Mouse (Mus musculus): ENCODE data around the gene Tnfrsf21.

Gene Tnfrsf21

DNA sequence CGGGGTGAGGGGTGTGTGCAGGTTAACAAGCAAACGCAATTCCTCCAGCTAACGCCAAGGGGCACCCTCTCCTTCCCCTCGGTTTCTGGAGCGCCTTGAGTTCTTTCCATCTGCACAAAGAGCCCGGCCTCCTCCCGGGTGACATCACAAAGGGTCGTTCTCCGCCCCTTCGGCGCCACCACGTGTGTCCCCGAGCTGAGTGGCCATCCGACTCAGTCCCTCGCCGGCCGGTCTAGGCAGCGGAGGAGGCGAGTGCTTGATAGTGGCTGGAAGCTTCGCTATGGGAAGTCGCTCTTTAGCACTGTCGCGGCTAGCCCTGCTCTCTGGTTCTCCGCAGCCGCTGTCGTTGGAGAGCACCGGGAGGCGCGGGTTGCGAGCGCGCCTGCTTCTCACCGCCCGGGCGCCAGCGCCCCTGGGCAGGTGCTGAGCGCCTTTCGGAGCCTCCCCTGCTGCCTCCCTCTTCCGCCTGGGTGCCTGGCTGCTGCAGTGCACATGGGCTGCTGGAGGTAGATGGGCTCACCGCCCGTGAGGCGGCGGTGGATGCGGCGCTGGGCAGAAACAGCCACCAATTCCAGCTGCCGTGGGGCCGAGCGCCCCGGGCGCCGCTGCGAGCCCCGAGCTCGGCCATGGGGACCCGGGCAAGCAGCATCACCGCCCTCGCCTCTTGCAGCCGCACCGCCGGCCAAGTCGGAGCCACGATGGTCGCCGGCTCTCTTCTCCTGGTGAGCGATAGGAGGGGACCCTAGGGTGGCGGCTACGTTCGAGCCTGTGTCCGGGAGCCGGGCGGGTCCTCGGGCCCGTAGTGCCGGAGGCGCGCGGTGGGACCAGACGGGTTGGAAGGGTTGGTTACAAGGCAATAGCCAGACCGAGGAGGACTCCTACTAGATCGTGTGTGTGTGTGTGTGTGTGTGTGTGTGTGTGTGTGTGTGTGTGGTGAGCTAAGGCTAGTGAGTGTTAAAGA, at the start of gene Tnfrsf21:
Gene Tnfrsf21, plus strand, starts transcription at position 185 of the 961 bp plus-strand sequence.
- DNase-seq (ENCODE audit: low read depth) = peak; percentile 50

DNA sequence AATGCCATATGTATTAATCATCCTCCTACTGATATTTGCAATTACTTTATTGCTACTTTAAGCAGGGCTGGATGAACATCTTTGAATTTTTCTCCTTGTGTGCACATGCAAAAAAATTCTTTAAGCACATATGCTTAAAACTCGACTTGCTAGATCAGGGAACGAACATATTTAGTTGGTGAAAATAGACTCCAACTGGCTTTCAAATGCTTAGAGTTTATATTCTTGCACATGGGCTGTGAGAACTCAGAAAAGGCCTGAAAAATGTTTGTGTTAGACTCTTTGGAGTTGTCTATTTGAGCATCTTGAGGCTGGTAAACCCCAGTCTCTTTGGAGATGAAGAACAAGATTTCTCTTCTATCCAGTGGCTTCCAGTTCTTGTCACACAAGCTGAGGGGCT, 48.2 kb upstream of the Tnfrsf21 start:
- DNase-seq (ENCODE audit: low read depth) = no peak

DNA sequence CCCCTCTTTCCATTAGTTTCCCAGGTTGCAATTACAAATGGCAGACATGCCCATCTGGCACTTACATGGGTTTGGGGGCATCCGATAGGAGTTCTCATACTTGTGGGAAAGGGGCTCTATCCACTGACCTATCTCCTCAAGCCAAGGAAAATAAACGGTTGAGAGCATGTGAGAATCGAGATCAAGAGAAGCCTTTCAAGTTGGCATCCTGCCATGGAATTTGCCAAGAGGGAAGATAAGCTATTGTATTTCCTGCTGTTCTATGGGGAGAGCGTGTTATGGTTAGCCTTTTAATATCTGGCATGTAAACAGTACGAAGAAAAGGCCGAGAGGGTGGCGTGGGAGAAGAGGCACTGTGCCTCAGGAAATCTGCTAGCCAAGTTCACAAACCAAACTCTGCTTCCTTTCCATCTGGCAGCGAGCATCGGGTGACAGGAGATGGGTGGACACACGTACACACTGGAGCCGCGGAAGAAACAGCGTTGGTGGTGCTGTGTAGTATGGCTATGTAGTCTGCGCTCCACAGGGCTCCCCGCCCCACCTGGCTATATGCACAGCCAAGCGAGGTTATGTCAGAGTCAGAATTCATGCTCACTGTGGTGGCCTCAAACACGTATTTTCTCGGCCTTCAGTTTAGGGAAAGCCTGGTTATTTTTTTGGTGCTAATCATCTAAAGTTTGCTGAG, 40.9 kb upstream of the Tnfrsf21 start:
- DNase-seq (ENCODE audit: low read depth) = no peak

DNA sequence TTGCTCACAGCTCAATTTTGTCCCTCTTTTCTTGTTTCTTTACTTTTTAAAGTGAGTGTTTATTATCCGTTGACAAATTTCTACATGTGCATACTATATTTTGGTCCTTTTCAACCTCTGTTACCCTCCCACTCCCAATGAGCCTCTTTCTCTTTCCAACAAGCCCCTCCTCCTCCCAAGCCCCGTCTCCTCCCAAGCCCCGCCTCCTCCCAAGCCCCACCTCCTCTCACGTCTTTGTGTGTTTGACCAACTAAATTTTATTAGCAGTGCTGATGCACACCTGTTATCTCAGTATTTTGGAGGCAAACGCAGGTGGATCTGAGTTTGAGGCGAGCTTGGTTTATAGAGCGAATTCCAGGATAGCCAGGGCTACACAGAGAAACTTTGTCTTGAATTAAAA, 38.6 kb upstream of the Tnfrsf21 start:
- DNase-seq (ENCODE audit: low read depth) = no peak

DNA sequence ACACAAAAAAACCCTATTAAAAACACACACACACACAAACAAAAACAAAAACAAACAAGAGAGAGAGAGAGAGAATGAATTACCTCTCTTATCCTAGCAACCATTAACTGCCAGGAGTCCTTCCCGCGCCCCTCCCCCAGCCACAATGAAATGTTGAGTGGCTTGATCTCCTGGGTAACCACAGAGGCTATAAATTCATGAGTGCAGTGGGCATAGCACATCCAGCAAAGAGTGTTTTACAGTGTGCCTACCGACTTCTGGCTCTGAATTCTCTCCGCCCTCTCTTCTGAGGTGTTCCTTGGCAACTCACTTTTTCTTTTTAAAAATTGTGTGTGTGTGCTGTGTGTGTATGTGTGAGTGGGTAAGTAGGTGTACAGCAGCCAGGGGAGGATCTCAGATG, 38.0 kb upstream of the Tnfrsf21 start:
- DNase-seq (ENCODE audit: low read depth) = no peak

DNA sequence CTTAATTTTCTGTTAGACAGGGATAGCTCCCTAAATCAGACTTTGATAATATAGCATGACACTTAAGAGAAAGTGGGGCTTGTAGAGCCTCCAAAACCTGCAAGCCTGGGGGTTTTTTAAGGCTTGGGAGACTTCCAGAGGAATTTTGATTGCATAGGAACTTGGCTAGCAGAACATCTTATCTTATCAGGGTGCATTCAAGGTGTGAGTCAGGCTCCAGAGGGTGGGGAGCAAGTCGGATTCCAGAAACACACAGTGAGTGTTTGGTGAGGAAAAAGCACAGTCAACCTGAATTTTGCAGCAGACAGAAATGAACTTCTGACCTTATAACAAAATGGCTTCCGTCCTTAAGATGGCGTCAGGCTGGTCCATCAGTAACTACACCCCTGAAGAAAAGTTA, 34.5 kb upstream of the Tnfrsf21 start:
- no peak for DNase-seq (ENCODE audit: low read depth)

DNA sequence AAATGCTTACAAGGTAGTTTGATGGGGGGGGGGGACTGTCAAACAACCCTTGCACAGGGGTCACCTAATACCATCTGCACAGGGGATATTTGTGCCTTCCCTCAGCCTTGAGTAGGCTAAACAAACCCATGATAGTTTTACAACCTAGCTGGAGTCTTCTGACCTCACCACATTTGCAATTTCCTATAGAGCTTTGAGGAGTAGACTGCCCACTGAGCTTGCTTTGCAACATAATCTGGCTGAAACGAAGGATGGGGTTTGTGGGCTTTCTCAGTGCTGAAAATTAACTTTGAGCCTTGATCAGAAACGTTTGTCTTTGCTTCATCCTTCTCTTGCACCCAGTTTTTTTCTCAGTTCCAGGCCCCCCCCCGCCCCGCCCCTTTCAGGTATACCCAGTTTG, 33.8 kb upstream of the Tnfrsf21 start:
- DNase-seq (ENCODE audit: low read depth) = no peak

DNA sequence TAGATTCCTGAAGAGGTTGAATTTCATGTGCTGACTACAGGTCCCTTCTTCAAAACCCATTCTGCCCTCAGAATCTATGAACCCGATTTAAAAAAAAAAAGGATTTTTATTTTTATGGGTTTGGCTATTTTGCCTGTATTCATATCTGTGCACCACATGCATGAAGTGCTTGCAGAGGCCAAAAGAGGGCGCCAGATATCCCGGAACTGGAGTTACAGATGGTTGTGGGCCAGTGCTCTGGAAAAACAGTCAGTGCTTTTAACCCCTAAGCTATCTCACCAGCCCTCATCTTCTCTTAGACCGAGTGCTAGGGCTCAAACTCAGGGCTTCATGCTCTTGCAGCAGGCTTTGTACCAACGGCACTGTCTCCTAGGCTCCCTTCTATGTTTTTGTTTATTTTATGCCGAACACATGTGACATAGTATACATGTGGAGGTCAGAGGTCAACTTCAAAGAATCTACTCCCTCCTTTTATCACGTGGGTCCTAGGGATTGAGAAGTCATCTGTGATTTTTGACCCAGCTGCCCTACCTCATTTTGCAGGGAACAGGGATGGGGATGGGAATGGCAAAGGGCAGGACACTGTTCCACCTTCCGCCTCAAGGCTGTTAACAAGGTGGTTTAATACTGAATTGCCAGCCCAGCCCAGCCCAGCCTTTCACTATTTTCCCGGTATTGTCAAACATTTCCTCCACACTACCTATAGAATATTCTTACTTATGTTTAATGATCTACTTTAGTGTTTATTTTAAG, 30.3 kb upstream of the Tnfrsf21 start:
- DNase-seq (ENCODE audit: low read depth) = no peak

DNA sequence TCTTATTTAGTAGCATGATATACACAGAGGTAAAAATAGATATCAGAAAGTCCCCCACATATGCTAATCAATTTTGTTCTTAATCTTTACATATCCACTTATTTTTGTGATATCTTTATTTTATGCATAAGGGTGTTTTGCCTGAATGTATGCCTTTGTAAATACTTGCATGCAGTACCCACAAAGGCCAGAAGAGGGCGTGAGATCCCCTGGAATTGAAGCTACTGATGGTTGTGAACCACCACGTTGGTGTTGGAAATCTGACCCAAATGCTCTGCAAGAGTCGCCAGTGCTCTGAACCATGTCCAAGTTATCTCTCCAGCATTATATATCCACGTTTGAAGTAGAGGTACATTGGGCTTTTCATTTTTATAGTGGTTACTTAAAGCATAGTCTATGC, 28.7 kb upstream of the Tnfrsf21 start:
- DNase-seq (ENCODE audit: low read depth) = no peak

DNA sequence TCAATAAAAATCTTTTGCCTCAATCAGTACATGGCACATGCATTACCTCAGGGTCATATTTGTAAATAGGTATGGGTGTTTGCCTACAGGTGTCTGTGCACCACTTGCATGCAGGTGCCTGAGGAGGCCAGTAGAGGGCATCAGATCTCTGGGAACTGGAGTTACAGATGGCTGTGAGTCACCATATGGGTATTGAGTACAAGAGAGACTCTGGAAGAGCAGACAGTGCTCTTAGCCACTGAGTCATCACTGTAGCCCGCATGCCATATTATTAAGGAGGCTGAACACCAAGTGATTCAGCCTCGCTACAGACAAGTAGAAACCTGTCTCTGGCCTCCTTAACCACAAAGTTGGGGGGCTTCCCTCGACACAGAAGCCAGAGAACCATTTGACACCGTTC, 26.4 kb upstream of the Tnfrsf21 start:
- peak; percentile 40 for DNase-seq (ENCODE audit: low read depth)

DNA sequence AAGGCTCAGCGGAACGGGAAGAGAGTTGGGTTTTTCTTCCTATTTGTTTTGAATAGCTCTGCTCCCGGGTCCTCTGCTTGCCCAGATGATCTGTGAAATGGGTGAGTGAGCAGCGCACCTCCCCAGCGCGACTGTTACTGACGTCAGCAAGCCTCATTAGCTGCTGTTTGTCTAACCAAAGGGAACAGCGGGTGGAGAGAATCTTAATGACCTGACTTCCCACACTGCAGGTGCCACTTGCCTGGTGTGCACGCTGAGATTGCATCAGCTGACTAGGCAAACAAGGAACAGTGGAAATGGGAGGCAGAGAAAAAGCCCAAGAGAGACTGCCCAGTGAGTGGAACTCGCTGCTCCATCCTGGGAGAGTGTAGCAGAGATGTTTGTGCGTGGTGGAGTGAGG, 25.2 kb upstream of the Tnfrsf21 start:
- no peak for DNase-seq (ENCODE audit: low read depth)

DNA sequence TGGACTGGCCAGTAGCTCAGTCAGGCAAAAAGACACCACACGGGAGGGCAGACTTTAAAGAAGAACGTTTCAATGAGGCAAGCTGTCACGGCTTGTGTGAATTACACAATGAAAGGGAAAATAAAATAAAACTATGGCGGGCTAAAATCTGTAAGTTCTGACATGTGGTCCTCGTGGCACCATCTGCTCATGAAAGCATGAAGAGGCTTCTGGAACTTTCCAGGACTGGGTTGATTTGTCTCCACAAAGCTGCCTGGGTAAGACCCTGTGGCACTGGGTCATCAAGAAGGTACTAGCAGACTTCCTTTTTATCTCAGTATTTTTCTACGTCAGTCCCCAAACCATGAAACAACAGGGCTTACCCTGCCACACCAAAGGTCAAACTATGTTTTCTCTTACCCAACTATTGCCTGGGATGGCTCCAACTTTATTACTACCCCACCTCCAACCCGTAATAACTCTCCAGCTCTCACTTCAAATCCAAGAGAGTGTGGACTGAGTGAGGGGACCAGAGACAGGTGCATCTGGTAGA, 16.8 kb upstream of the Tnfrsf21 start:
- DNase-seq (ENCODE audit: low read depth) = no peak

DNA sequence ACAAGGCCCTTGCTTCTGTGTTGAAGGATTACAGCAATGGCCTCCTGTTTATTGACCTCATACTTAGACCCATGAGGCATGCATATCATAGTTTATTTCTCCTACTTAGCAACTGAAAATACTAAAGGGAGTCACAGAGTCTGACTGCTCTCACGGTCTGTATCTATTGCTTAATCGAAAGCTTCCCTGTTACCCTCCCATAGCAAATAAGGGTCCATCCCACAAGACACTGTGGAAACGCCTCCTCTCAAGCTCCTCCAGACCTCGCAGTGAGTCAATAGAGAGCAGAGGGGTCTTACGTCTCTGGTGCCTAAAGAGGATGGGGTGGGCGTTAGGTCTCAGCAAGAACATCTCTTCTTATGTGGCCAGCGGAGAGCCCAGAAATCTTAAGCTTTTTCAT, 15.8 kb upstream of the Tnfrsf21 start:
- no peak for DNase-seq (ENCODE audit: low read depth)

DNA sequence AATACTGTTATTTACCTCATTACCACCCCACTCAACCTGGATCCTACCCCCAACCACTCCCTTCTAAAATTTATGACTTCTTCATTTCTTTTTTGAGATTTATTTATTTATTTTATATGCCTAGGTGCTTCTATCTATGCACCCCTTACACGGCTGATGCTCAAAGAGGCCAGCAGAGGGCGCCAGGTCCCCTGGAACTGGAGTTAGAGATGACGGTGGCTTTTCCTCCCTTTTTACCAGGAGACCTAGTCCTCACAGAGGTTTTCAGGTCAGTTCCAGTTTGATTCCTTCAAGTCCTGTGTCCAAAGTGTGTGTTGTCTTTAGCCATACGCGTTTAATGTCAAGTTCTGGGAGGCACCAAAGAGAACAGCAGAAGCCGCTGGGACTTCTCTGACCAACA, 3.6 kb upstream of the Tnfrsf21 start:
- DNase-seq (ENCODE audit: low read depth) = no peak

DNA sequence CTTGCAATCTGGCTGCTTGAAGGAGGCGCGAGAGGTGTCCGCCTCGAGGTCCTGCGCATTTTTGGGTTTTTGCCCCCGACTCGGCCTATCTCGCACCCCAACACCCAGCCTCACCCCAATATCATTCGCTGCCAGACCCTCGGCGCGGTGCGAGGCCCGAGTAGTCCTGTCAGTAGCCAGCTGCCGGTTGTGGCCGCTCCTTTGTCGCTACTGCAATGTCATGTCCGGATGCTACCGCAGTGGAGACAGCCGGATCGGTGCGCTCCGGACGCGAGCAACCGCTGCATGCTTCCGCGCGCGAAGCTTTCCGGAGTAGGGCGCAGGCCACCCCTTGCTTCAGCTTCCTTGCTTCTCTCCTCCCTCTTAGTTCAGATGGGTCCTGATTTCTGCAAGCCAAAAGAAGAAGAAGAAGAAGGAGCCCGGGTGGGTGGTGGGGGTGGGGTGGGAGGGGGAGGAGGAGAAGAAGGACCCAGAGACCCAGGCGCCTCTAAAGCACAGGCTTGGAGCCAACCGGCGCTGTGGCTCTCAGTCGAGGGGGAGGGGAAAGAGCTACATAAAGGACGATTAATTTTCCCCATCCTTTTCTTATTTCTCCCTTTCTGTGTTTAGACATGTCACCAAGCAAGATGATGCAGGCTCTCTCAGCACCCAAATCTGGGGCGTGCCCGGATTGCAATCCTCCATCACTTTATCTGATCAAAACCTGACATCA, 1.1 kb downstream of the Tnfrsf21 start:
- DNase-seq (ENCODE audit: low read depth) = no peak

DNA sequence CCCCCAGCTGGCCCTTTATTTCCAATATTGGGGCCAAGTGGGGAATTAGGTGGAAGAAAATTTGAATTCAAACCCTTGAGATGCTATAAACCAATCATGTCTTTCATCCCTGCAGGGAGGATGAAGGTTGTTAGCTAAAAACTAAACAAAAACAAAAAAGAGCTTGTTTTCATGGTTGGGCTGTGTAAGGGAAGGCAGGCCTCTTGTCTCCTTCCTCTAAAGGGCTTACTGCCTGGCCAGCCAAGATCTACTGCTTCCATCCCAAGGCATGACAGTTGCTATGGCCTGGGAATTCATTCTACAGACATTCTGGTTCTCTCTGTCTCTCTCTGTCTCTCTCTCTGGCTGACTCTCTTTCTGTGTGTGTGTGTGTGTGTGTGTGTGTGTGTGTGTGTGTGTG, 1.7 kb downstream of the Tnfrsf21 start:
- DNase-seq (ENCODE audit: low read depth) = no peak

DNA sequence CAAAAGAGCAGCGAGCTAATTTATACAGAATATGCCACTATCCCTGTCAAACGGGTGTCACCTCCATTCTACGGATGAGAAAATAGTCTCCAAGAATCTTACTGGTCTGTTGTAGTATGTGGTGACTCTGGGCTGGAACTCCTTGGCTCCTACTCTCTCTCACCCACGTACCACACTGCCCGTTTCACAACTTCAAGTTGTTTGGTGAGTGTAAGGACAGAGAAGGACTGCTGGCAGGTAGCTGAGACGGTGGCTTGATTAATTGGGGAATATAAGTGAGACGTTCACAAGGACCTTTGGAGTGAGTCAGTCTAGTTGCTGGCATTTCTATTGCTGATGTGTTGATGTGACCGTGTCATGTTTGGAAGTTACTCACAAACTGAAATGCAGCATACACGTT, 3.3 kb downstream of the Tnfrsf21 start:
- DNase-seq (ENCODE audit: low read depth) = no peak

DNA sequence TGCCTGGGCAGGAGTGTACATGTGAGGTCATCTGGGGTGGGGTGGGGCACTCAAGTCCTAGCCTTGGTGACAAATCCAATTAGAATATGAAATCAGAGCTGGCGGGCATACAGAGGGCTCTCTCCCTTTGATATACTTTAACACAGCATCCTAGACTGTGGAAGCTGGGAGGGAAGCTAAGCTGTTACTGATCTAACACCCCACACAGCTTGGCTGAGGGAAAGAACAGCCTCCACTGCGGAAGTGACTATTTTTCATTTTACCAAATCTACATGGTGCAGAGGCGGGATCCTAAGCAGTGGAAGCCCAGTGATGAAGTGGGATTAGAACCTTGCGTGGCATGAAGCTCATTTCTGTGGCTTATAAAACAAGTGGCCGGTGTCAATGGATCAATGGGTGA, 4.7 kb downstream of the Tnfrsf21 start:
- no peak for DNase-seq (ENCODE audit: low read depth)

DNA sequence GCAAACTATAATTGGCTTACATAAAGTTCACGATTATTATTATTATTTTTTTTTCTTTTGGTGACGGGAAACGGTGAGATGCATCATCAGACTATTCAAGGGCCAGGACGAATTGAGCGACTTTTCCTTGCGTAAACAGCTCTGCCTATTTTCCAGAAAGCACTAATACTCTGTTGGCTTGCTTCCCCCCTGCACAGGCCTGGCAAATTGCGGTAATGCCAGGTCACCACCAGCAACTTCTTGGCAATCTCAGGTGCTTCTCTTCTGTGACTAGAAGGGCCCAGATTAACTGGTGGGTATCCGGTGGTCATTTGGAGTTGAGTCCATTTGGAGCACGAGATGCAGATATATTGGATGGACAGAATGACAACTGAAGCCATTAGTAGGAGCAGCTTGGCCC, 5.7 kb downstream of the Tnfrsf21 start:
- no peak for DNase-seq (ENCODE audit: low read depth)

DNA sequence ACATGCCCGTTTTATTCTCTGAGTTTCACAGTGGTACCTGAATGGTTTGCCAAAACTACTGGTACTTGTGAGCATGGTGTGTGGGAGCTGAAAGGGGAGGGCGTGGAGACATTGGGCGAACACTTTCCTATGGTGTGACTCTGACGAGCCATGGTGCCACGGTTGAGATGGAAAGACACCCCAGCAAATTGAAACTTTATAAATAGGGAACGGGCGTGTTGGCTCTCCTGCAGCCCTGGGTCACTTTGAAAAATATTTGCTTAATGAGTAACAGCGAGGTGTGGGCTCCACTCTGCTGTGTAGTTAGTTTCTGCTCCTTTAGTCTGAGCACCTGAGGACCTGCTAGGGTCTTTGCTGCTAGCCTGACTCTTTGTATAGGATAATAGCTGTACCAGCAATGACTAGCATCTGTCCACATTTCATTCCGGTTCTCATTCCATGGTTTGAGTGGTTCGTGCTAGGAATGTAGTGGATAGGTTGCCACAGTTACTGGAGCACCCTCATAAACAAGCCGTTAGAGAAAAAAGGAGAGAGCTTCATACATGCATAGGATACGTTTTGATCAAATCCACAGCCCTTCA, 7.4 kb downstream of the Tnfrsf21 start:
- no peak for DNase-seq (ENCODE audit: low read depth)

DNA sequence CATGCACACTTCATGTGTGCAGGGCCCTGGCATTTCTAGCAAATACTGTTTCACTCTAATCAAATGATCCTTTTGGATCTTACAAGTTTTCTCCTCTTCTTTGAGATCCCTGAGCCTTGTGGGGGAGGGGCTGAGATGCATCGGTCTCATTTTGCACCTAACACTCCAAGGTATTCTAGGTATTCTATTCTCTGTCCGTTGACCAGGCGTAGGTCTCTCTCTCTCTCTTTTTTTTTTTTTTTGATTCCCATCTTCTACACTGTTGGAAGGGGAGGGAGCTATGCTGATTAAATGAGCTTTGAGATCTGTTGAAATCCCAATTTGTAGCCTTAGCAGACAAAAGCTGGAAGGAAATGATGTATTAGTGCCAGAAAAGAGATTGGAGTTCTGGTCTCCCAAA, 8.2 kb downstream of the Tnfrsf21 start:
- DNase-seq (ENCODE audit: low read depth) = no peak
